Mouse (Mus musculus): ENCODE results near the gene Scd3. TPM values are rescaled to one million over a fixed set of nuclear protein-coding genes. Genes with fewer than 3 reads are reported as not detected.
"Not testable (repeated sequence)": the region's sequence is repeated elsewhere in the genome, so short reads cannot be mapped to it uniquely, and the experiment has no call there.

Gene Scd3
- total RNA-seq, 2 experiments from 2014 or later, result not detected

DNA sequence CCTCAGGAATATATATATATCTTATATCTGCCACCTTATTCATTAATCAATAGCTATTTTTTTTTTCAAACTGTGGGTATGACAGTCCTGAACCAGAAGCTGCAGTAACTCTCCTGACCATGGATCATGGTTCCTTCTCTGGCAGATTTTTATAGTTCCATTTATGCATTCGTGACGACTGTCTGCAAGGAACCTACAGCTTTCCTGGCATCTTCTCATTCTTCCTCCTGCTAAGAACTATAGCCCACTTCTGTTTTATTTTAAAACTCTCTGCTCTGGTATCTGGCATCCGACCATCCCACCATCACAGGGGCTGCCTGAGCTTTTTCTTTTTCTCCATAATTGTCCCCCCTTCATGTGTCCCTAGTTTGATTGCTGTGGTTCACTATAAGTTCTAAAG, 27.1 kb downstream of the Scd3 start:
- intact Hi-C loops (cut with DNase I), result no loop called here

DNA sequence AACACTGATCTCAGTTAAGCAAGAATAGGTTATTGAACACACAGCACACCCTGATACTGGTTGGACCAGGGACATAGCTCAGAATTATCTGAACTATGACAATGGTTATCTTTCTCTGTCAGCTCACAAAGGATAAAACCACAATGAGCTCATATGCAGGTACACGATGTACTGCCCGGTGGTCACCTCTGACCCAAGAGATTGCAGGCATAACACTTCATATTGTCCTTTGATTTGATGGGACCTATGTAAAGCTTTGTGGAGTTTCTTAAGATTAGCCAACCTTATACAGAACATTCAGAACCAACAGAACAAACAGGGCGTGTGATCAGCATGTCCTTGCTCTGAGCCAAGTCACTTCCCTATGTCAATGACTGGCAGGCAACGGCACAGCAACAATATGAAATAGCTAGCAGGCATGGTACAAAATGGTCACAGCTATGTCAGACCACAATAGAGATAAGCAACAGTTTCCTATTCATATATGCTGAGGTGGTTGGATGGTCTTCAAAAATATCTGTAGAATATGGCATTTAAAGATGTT, 28.6 kb downstream of the Scd3 start:
- intact Hi-C loops (cut with DNase I), result no loop called here
- no peak for DNase-seq

More for the DNA sequence above, 27.1 kb downstream of the Scd3 start:
- no peak for DNase-seq

DNA sequence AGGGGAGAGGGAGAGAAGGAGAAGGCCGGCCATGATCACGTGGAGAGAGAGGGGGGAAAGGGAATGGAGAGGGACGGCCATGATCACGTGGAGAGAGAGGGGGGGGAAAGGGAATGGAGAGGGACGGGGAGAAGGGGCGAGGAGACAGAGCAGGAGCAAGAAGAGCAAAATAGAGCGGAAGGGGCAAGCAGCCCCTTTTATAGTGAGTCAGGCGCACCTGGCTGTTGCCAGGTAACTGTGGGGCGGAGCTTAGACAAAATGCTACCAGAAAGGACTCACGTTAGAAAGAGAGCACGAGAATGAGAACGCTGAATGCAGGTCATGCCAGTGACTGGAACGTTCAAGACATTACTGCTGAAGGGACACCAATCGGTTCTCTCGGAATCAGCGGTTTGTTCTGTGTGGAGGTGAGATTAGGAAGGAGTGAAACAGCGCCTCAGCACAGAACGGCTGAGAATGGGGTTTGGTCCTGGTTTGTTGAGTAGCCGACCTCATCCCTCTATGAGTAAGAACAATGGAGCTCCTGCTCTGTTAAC, 34.5 kb downstream of the Scd3 start:
- intact Hi-C loops (cut with DNase I), result no loop called here
- no peak for DNase-seq

DNA sequence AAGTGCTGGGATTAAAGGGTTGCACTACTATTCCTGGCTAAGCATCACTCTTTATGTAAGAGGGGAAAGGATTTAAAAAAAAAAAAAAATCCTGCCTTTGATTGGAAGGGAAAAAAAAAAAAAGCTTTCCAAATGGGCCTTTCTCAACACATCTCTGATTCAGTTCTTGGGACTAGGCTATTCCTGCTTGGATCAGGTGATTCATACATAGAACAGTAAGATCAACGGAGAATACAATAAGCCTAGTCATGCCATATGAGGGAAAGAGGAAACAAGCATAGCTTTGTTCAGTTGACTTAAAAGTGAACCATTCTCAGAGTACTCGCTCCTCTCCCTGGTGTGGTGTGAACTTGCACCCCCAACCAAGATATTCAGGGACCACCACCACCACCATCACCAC, 35.8 kb downstream of the Scd3 start:
- intact Hi-C loops (cut with DNase I), result no loop called here

DNA sequence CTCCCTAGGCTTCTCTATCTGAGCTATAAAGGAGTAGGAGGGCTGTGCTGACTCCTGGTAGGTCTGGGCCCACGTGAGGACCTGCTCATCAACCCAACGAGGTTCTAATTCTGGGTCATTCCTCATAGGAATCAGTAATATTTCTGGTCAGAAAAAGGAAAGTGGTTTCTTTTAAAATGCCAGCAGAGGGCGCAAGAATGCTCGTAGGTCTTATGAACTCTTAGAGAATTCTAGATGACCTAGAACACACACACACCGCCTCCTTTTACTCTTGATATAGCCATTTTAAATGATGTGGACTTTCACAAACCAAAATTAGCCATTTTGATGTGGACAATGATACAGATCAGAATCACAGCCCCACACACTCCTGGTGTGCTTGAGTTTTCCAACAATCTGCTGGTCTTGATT, 42.7 kb downstream of the Scd3 start:
- no peak for DNase-seq
- intact Hi-C loops (cut with DNase I), result loop anchor here (1.0 to 10.0 kb wide), 2 partner anchors 49 to 119 kb away; no protein-coding TSS in a partner anchor

More for the DNA sequence above, 35.8 kb downstream of the Scd3 start:
- no peak for DNase-seq

DNA sequence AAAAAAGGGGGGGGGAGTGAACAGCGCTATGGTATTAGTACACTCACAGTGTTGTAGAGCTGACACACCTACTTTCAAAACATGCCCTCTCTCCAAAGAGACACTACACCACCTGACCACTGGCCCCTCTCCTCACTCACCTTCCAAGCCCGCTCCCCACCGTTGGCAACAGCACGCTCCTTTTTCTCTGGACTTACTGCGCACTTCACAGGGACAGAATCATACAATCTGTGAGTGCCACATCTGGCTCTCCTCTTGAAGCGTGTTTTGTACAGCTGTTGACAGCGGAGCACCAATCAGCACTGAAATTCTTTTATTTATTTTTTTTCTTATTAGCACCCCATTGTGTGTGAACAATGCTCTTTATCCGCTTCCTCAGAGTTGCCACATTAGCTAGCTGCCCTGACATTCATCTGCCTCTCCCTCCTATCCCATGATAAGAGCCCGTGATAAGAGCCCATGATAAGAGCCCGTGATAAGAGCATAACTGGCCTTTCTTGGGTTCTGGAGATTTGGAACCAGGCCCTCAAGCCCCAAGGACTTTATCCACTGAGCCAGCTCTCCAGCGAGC, 43.4 kb downstream of the Scd3 start:
- intact Hi-C loops (cut with DNase I), result loop anchor here (10.0 kb wide), 1 partner anchor 118 kb away; no protein-coding TSS in a partner anchor
- DNase-seq, result no peak

DNA sequence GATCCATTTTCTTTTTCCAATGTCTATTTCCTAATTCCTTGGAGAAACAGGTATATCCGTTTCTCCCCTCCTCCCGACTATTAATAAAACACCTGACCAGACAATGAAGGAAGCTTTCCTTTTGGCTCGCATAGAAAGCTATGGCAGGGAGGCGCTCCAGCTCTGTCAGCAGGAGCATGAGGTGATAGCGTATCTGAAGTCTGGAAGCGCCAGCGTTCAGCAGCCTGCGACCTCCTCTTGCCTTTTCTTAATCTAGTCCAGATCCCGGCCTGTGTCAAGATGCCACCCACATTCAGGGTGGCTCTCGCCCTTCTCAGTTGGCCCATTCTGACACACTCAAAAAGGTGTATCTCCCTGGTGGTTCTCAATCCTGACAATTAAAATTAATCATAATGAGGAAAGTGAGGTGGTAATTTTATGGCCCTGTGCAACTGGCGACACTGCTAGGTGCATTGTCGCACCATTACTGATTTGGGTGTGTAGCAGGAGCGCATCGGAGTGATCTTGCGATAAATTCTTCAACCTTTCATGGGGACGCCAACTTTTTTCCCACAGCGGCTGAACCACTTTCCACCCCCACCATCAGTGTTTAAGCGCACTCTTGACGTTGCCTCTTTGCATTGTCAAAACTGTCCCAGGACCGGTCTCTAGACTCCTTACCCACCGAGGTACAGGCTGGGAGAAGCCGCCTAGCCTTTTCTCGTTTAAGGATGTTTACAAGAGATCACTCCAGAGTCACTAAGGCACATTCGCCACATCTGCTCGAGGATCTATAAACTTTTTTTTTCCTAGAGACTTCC, 44.4 kb downstream of the Scd3 start:
- intact Hi-C loops (cut with DNase I), result loop anchor here (10.0 kb wide), 1 partner anchor 117 kb away; no protein-coding TSS in a partner anchor
- no peak for DNase-seq

DNA sequence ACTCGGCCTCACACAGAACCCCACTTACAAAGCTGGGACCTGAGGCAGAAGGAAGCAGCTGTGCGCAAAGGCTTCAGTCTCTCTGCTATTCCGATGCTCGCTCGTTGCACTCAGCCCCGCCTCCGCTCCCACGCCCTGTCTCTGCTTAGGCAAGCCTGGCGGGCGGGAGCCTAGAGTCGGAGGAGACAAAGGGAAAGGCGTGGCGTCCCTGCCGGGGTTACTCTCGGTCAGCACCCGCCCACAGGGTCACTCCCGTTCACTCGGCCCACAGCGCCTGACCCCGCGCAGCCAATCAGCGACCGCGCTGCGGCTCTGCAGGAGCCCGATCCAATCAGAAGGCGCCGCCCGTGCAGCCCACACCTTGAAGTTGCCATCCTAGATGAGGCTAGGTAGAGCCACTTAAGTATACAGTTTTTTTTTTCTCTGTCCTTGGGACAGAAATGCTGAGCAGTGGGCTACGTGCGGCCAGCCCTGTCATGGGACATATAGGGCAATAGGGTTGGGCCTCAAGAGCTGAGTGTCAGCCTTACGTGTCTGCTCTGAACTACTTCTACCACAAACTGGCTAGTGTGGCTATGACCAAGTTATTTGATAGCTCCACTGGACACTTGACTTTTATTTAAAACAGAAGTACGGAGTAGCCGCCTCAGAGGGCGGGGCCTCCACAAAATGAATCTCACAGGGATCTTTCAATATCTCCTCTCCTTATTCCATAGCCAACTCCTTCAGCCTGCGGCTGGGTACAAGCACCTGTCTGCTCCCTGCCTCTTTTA, 45.2 kb downstream of the Scd3 start:
- intact Hi-C loops (cut with DNase I), result loop anchor here (10.0 kb wide), 1 partner anchor 117 kb away; no protein-coding TSS in a partner anchor
- DNase-seq, result peak; percentile 84 to 92

DNA sequence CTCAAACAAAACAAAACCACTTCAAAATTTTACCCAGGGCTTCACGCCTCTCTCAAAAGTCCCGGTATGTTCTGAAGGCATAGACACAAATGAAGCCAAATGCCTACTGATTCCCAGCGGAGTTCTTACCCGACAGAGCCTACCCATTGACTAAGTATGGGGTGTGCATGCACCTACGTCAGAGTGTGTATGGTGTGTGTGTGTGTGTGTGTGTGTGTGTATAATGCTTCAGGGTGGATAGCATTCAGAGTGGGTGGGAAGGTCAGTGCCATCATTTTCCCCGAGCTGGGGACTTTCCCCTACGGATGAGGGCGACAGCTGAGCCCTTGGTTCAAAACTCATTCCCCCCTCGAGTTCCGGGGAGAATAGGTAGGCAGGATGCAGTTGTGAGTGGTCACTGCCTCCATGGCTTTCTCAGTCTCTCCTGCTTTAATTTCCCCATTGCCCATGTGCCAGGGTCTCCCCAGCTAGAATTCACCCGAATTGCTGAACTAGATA, 45.8 kb downstream of the Scd3 start:
- intact Hi-C loops (cut with DNase I), result loop anchor here (10.0 kb wide), 1 partner anchor 116 kb away; no protein-coding TSS in a partner anchor
- no peak for DNase-seq

DNA sequence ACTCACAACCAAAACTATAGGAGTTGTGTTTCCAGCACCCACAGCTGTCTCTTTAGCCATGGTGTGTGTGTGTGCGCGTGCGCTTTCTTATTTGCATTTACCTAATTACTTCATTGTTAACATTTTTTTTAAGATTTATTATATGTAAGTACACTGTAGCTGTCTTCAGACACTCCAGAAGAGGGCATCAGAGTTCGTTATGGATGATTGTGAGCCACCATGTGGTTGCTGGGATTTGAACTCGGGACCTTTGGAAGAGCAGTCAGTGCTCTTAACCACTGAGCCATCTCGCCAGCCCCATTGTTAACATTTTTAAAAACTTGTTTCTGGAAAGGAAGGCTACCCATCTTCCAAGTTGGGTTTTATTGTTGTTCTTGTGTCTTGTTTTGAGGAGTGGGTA, 48.1 kb downstream of the Scd3 start:
- not testable (repeated sequence) for DNase-seq

DNA sequence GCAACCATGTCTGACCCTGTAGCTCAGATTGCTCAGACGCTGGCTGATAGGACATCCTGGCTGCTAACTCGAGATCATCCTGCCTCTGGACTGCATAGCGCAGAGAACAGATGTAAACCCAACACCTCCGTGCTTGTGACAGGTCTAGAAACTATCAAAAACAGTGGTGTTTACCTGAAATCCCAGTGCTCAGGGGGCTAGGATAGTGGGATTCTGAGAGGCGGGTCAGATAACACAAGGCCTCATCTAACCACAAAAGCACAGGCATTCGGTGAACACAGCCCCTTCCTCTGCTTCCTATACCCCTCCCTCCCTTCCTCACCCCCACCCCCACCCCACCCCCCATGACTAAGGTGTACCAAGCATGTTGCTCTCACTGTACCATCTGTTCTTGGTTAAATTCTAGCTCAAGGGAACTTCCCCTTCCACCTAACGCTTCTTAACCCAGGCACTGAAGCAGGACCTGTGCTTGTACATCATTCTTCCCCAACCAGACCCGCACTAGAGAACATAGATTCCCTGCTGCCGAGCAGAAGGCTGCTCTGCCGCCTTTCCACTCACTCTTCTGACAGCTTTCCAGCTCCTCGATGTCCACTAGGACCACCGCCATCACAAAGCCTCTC, 49.0 kb downstream of the Scd3 start:
- intact Hi-C loops (cut with DNase I), result no loop called here
- DNase-seq, result no peak

More for the DNA sequence above, 48.1 kb downstream of the Scd3 start:
- intact Hi-C loops (cut with DNase I), result not testable (repeated sequence)

DNA sequence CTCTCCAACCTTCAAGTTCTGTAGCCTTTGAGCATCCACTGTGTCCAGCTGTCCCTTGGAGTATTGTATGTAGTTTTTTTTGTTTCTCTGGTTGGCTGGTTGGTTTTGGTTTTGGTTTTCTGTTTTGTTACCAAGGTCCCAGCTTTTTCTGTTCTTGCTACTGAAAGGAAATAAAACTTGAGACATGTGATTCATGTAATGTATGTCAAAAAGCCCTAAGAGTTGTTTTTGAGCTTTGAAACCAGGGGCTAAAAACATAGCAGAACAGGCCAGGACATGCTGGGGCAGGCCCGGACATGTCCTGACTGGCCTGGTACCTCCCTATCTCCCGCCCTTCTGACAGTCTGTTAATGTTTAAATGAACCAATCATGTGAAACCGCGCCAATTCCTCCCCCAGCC, 51.0 kb downstream of the Scd3 start:
- DNase-seq; intact Hi-C loops (cut with DNase I): not testable (repeated sequence)

DNA sequence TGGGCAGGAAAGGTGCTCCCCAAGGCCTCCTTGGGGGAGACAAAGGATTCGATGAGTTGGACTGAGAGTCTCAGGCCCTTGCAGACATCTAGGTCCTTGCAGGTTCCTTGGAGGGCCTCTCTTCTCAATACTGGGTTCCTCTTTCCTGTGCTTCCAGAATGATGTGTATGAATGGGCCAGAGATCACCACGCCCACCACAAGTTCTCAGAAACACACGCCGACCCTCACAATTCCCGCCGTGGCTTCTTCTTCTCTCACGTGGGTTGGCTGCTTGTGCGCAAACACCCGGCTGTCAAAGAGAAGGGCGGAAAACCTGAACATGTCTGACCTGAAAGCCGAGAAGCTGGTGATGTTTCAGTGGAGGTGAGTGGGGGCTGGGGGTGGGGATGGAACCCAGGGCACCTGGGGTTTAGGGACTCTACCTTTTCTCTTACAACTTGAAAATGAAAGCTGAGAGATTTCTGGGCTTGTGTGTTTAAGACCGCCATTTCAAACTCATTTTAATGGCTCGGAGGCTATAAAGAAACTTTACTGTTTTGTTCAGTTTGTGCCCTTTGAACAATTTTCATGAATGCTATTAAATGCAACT, 54.4 kb downstream of the Scd3 start:
- DNase-seq, result no peak
- intact Hi-C loops (cut with DNase I), result no loop called here

DNA sequence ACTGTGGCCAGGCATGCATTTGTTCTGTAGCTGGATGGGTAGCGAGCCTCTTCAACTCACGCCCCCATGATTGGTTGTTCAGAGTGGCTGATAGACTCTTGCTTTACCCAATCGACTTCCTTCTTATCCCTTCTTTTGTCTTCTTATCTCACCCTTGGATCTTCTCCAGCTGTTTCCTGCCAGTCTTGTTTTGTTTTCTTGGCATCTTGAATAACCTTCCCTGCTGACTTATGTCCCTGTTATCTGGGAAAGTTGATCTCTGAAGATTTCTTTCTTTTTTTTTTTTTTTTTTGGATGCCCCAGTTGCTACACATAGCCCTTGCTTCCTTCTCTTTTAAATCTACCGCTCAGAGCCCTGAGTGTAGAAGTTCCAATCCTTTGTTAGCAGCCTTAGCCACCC, 56.4 kb downstream of the Scd3 start:
- no peak for DNase-seq
- intact Hi-C loops (cut with DNase I), result no loop called here

DNA sequence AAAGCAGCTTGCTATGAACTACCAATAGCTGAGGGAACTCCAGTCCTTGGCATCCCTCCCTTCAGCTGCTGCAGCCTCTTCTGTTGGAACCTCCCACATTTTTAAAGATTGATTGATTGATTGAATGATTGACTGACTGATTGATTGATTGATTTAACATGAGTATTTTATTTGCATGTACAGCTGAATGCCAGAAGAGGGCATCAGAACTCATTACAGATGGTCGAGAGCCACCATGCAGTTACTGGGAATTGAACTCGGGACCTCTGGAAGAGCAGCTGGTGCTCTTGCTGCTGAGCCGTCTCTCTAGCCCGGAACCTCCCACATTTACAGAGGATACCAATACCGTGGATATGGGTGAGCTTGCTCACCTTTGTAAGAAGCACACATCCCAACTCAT, 57.4 kb downstream of the Scd3 start:
- intact Hi-C loops (cut with DNase I), result no loop called here
- no peak for DNase-seq

DNA sequence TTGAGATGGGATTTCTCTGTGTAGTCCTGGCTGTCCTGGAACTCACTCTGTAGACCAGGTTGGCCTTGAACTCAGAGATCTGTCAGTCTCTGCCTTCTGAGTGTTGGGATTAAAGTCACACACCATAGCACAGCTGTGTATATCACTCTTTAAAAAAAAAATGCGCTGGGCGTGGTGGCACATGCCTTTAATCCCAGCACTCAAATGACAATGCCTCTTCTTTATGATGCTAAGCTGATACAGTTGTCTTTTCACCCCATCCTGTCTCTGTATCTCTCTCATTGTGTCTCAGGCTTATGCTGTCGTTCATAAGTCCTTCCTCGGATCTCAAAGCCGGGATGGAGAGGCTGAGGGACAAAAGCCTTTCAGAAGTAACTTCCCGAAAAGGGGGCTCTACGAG, 58.7 kb downstream of the Scd3 start:
- DNase-seq, result no peak
- intact Hi-C loops (cut with DNase I), result no loop called here

DNA sequence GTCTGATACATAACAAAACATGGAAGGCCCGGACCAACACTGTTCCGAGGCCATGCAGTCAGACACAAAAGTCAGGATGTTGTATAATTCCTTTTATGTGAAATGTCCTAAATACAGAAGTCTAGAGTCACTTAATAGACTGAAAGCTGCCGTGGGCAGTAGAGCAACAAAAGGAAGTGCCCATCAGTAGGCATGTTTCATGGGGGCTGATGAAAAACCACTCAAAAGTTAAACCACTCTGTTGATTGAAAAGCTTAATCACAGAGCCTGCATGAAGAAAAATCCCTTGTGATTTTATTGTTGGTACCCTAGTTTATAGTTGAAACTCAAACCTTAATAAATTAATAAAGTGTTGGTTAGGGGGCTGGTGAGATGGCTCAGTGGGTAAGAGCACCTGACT, 60.5 kb downstream of the Scd3 start:
- DNase-seq, result no peak
- intact Hi-C loops (cut with DNase I), result no loop called here

DNA sequence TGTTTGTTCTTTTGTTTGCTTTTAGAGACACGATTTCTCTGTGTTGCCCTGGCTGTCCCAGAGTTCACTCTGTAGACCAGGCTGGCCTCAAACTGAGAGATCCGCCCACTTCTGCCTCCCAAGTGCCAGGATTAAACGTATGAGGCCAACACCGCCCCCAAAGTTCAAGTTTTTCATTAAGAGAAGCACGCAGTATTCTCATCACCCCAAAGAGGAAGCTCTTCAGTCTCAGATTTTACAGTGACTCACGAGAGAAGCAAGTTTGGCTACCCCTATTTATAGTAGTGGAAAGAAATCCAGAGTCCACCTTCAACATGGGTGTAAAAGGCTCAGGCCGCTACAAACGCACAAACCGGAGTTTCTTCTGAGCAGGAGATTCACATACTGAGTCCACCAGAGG, 61.2 kb downstream of the Scd3 start:
- intact Hi-C loops (cut with DNase I), result no loop called here
- DNase-seq, result no peak

DNA sequence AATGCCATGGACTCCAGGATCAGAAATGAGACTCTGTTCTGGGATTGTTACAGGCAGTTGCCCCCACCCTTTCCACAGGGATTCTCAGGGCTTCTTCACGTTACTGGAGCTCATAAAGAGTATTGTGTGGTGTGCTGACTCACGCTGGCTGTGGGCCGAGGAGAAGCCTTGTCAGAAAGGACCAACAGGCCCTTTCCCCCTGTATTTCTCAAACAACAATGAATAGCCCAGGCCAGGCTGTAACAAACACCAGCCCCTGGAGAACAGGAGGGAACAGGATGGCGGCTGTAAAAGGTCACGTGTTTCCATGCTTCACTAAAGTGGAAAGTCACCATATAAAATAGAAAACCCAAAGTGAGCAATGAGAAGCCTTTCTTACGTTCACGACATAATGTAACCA, 62.2 kb downstream of the Scd3 start:
- DNase-seq, result peak; percentile 32
- intact Hi-C loops (cut with DNase I), result no loop called here

DNA sequence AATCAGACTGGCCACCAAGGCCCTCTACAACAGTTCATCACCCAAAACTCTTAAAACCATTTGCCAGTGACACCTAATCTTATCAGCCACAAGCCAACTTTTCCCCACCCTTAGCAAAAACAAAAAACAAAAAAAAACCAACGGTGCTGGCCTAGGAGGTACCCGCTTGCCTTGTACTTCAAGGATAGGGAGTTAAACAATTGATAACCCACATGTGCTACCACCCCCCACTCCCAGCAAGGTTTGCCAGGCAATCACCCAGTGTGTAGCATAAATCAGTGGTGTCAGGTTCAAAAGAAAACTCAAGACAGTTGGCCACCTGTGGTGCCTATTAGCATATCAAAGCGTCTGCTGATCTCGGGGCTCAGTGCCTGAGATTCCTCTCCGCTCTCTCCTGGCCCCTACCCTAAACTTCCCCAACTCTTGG, 62.9 kb downstream of the Scd3 start:
- no peak for DNase-seq
- intact Hi-C loops (cut with DNase I), result no loop called here

Data from gastrocnemius, postnatal 36 days (tissue).